Mouse (Mus musculus) spleen, postnatal 0 days (tissue): ENCODE results near the gene Ntn1. TPM values are rescaled to one million over a fixed set of nuclear protein-coding genes. Genes with fewer than 3 reads are reported as not detected.

Source experiments
- polyA plus RNA-seq: library from polyadenylated mRNA; unstranded; fragments of >200 nt; fragmentation: Nextera tagmentation; extraction: Ambion mirVana; gene quantifications from 2 replicates; pipeline ENCODE4 v1.2.1, GENCODE M21; 2015

Gene Ntn1
- 0.67 and 1.0 TPM in 2 replicates for polyA plus RNA-seq

DNA sequence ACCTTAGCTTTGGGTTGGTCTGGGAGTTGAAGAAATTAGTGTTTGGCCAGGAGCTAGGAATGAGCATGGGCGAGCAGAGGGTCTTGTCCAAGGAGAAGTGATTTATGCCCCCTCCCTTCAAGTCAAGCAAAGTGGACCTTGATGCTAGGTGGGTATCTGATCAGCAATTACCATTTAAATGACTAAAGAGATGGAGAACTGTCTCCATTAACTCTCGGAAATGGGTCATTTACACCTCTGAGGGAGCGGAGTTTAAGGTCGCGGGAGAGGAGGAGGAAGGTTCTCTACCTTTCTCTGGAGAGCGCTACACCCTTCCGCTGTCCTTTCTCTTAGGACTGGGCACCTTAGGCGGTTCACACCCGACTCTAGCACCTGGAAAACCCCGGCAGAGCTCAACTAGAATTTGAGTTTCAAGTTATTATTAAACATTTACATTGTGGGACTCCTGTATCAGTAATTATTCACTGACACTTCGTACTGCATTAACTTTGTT lies at the start of gene Ntn1:
Gene Ntn1, minus strand, starts transcription at position 97 of the 493 bp plus-strand sequence.

DNA sequence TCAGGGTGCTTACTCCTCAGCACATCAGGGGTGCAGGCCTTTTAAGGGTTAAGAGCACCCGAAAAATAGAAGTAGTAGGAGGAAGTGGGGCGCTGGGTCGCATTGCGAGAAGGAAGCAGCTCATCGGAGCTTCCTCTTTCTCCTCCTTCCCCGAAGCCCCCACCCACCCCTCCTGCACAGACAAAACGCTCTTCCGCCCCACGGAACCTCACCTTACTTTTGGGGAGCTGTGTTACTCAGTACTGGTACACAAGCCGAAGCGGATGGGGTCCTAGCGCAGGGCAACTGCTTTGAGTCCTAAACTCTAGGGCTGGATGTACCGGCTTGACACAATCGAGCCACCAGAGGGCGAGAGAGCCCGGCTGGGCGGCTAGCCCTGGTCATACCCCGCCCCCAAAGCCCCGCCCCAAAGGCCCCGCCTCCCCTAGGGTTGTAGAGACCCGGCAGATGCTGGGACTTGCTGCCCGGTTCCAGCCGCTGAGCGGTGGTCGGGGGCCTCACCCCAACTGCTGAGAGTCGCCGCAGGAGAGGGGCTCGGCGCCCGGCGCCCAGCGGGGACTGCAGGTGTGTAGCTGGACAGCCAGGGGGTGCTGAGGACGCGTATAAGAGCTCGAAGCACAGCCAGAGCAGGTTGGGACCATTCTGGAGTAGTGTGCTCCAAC lies 31.2 kb upstream of the Ntn1 start, which contains the start of gene Pik3r5:
Gene Pik3r5, plus strand, starts transcription at position 423 of the 662 bp plus-strand sequence.

Other genes with a start within 250 kb of the Ntn1 start
- gene Pik3r5, start 31.3 kb upstream of the Ntn1 start, polyA plus RNA-seq: 3.2 and 4.2 TPM in 2 replicates
- 8.2 and 8.3 TPM in 2 replicates for gene Pik3r6, start 102.2 kb upstream of the Ntn1 start, polyA plus RNA-seq
- gene Mfsd6l, start 155.4 kb upstream of the Ntn1 start, polyA plus RNA-seq: 0.13 and 0.24 TPM in 2 replicates
- gene Ccdc42, start 186.2 kb upstream of the Ntn1 start, polyA plus RNA-seq: 0.89 and 1.6 TPM in 2 replicates